Mouse (Mus musculus): ENCODE measurements around the gene Mcam.
A peak's percentile ranks its signal among the peaks of the same experiment; 100 is the strongest.
"Not testable (repeated sequence)": the region's sequence is repeated elsewhere in the genome, so short reads cannot be mapped to it uniquely, and the experiment has no call there.

The Mcam gene

DNA sequence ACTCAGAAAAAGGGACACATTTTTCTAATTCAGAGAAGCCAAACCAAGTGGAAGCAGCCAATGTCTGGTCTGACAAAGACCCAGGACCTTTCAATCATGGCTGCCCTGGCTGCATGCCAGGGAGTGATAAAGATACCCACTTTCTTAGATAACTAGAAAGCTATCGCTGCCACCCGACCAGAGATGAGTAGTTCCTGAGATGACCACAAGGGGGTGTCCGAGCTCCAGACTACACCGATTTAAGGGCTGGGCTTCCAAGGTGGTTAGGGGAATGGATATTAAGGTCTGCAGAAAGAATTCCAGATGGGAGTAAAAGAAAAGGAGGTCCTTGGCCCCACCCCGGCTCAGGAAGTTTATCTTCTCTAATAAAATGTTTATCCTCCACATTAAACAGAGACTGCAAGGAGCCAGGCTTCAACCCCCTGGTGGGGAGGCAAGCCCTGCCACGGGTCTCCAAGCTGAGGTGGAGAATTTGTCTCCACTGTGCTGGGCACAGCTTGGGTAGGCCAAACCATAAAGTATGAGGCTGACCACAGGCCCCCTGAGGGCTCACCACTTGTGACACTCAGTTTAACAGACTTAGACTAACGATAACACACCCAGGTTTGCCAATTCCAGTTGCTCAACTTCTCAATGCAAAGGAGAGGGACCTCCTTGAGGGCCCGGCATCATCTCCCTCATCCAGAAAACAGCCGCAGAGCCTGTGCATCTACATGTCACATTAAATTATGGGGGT, 24.7 kb upstream of the Mcam start:
- DNase-seq, result peak; percentile 67

DNA sequence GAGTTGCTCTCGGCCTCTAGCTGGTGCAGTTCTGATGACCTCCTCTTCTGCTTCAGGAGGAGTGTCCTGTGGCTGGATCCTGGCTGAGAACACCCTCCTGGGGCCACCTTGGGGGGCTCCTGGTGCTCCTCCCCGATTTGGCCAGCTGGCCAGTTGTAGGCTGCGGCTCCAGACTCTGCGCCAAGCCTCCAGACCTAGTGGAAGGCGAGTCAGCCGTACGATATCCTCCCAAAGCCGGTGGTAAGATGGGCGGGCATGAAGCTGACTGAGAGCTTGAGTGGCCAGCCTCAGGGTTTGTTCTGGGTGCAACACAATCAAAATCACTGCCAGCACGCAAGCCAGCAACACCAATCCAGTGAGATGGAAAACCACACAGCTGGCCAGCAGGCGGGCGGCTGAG, 22.4 kb upstream of the Mcam start:
- not testable (repeated sequence) for DNase-seq

DNA sequence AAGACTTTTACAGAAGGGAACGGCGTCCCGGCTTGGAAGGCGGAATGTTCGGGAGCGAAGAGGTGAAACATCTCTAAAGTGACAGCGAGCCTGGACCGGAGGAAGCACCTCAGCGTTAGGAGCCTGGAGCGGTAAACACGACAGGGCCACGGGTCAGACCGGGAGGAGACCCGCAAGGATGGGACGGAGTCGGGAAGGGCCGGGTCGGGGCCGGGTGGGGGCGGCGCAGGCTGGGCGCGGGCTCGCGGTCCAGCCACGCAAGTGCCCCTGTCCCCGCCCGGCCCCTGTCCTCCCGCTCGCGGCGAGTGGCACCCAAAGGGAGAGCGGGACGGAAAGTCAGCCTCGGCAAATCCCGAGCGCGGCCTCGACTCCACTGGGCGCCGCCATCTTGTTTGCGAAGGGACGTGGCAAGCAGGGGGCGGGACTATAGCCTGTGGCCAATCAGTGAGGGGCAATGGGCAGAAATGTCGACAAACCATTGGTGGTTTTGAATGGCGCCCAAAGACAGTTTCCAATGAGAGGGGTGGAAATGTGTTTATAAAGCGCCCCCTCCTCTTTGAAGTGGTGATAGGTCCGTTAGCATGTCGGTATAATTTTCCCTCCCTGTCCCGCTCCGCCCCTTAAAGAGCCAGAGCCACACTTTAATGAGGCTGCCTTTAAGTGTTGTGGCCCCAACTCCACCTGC, 21.0 kb upstream of the Mcam start, which contains the start of the genes Gm49380 and Rnf26:
Gm49380 (minus strand) TSS at position 396 of the 685 bp plus-strand sequence.
Rnf26 (minus strand) TSS at position 413 of the 685 bp plus-strand sequence.
- peak; percentile 97 for DNase-seq

DNA sequence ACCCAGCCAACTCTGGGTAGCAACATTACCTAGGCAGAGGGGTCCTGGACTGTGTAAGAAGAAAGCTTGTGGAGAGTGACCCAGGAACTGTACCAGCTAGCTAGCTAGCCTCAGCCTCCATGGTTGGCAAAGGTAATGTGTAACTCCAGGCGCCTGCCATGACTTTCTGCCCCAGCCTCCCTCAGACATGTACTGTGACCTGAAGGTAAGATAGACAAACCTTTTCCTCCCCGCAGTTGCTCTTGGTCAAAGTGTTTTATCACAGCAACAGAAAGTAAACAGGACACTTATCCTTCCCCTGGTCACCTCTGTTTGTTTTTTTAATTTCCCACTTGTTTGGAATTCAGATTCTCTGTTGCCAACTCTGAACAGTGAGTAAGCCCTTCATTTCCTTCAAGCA, 19.8 kb upstream of the Mcam start:
- DNase-seq, result no peak

DNA sequence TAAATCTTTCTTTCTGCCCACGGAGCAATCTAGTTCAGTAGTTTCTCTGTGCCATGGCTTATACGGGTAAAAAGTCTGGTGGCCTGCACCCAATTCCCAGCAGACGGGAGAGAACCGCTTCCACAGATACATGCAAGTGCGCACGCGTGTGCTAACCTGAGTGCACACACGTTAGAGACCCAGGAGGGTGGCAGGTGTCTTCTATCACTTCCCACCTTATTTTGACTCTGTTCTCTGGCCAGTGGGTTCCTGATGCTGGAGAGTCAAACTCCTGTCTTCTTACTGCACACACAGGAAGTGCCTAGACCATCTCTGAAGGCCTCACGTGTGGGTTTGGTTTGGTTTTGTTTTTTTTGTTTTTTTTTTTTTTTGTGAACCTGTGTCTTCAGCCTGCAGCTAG, 18.7 kb upstream of the Mcam start:
- no peak for DNase-seq

DNA sequence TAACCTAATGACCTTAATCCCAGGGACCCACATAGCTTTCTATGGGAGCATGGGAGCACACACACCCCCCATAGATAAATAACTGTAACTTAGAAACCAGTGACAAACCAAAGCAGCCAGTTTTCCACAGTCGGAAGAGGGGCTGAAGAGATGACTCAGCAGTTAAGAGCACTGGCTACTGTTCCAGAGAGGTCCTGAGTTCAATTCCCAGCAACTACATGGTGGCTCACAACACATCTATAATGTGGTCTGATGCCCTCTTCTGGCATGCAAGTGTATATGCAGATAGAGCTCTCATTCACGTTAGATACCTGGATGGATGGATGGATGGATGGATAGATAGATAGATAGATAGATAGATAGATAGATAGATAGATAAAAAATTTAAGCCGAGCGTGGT, 18.1 kb upstream of the Mcam start:
- DNase-seq, result no peak

DNA sequence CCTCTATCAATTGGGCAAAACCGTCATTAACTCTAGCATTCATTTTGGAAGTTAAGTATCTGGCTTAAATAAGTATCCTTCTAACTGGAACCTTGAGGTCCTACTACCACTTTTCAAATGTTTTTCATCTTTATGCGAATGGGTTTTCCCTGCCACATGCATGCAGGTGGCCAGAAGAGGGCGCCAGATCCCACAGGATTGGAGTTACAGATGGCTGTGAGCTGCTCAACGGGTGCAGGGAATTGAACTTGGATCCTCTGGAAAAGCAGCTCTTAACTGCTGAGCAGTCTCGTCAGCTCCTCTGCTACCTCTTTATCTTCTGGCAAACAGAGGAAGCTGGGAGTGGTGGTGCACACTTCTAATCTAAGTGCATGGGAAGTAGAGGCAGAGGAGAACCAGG, 15.3 kb upstream of the Mcam start:
- DNase-seq, result no peak

DNA sequence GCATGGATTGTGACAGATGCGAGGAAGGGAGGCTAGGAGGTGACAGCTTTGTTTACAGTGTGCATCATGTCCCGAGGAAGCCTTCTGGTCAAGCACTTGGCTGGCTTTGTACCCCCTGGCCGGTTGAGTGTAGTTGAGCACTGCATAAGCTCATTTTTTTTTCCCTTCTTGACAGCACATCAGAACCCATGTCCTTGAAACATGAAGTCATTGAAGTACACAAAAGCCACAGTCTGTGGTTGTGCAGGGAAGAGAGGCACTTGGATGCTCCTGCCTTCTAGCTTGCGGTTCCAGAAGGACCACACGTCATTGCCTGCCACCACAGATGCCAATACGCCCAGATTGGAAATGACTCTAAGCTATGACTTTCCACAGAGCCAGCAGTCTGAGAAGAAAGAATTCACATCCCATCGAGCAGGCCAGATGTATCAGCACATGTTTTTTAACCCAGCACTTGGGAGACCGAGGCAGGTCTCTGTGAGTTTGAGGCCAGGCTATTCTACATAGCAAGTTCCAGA, 14.3 kb upstream of the Mcam start:
- no peak for DNase-seq

DNA sequence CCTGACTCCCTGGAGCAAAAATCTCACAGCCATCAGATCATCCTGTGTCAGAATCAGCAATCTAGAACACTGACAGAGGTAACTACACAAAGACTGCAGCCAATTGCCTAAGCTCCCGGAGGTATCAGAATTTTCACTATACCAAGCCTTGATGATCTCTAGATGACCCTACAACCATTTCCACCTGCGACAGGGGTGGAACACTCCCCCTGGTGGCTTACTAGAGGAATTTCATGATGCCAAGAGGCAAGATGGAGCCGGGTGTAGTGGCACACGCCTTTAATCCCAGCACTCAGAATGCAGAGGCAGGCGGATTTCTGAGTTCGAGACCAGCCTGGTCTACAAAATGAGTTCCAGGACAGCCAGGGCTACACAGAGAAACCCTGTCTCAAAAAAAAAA, 10.0 kb upstream of the Mcam start:
- DNase-seq, result no peak

DNA sequence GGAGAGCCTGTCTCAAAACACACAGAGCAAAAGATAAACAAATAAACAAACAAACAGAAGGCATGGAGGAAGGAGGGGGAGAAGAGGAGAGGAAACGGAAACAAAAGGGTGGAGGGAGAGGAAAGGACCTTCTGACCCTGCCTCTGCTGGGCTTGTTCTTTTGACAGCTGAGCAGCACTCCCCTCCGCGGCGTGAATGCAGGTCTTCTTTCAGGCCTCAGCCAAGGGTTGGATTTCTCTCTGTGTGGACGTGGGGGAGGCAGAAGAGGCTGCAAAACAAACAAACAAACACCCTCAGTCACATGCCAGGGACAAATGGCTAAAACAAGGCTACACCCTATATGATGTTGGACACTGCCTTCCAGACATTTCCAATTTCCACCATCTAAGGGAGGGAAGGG, 9.2 kb upstream of the Mcam start:
- no peak for DNase-seq

DNA sequence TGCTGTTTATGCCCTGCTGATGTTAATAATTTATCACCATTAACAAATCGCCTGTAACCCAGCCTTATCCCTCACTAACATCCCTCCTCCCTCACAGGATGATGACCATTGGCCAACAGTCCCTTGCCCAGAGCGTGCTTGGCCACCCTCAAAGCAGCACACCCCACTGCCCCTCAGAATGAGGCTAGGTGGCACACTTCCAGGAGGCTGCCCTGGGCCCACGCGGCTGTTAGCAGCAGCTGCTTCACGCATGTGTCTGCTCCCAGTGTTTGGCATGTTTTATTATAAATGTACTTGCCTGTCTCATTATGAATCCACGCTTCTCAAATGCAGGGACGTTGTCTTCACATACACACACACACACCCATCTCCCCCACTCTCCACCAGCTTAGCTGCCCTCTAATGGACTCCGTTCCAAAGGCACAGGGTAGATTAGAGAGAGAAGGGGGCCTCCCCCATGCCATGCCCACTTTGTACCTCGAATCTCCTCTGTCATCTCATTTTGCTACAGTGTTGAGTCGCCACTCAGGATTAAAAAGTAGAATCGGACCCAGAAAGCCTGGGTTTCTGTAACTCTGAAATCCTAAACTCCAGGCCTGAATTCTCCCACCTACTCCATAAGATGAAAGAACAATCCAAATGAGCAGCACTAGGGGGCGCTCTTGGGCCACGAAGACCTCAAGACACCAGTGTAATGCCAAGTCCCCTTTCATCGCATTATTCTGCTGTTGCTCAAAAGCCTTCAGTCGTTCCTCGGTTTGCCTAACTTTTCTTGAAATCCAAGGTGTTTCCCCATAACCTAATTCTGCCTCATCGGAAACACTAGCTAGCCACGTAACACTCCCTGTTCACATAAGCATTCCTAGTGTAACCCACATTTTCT, 8.5 kb upstream of the Mcam start:
- peak; percentile 83 for DNase-seq

DNA sequence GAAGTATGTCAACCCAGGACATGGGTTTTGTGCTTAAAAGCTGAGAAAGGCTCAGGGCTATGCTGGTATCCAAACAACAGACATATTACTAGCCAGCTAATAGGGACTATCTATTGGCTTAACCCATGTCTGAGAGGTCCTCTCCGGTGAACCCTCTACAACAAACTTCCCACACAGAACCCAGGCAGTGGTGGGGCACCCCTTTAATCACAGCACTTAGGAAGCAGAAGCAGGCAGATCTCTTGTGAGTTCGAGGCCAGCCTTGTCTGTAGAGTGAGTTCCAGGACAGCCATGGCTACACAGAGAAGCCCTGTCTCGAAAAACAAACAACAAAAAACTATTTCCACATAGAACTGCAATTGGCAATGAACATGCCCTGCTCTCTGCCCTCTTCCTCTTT, 7.5 kb upstream of the Mcam start:
- no peak for DNase-seq

DNA sequence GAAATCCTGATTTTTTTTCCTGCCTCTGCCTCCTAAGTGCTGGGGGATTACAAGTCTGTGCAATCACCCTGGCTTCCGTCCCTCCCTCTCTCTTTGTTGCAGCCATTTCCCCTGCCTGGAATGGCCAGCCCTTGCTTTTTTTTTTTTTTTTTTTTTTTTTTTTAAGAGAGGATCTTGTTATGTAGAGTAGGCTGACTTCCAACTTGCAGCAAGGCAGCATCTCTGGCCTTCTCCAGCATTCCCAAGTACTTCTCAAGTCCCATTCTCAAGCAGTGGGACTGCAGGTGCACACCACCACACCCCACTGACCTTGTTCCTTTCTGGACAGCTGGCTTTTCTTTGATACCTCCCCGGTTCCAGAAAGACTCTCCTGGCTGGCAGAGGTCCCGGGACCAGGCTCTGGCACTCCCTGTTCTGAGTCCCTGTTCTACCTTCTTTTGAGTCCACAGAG, 6.9 kb upstream of the Mcam start:
- peak; percentile 56 for DNase-seq

DNA sequence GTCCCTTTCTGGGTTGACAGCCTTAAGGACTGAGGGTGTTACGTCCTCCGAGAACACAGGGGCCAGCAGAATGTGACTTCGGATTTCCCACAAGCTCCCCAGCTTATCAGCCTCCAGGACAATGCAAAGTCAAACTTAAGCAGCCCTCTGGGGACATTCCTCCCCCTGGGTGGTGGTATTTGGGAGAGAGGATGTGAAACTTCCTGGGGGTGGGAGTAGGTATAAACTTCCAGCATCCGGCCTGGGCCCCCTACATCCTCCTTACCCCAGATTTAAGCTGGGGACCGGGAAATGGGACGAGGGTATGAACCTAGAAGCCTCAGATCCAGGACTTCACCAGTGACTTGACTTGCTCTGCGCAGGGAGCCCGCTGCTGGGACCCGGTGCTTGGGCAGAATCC, 4.6 kb upstream of the Mcam start:
- DNase-seq, result no peak

DNA sequence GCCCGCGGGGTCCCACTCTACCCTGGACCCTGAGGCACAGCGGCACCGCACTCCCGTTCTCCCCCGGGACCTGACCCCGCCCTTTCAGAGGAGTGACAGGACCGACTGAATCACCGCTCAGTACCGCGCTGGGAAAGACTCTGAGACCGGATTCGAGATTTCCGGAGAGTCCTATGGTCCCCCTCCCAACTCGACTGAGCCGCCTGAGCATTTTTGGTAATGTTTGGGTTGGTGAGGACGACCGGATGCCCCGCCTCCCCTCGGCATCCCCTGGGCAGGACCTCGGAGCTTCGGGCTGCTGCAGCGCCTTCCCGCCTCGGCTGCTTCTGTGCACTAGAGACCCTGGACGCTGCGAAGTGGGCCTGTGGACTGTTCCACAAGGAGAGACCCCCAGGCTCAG, 4.2 kb upstream of the Mcam start:
- DNase-seq, result peak; percentile 81

DNA sequence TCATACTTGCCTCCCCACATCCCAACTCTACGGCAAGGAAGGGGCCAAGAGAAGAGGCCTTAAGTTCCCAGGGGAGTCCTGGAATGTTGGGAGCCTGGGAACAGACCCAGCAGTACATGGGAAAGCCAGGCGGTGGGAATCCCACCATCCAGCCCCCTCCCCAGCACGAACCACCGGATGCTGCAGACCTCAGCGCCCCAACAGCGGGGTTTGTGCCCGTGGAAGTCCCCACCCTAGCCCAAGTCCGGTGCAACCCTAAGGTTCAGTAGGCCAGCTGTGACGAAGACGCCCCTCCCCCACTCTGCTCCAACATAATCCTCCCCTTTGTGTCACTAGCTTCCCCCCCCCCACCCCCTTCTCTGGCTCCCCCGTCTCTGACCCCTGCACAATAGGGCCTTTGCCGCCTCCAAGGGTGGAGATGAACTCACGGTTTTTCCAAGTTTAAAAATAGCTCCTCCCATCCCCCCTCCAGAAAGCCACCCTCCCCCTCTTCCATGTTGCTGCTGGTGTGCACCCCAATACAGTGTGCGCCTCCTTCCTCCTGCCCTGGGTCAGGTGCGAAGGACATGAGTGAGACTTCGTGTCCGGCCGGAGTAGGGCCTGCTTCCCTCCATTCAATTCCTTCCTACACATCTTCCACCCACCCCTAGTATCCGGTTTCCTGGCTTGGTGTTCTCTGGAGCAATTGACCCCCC, 3.5 kb upstream of the Mcam start:
- peak; percentile 26 for DNase-seq

DNA sequence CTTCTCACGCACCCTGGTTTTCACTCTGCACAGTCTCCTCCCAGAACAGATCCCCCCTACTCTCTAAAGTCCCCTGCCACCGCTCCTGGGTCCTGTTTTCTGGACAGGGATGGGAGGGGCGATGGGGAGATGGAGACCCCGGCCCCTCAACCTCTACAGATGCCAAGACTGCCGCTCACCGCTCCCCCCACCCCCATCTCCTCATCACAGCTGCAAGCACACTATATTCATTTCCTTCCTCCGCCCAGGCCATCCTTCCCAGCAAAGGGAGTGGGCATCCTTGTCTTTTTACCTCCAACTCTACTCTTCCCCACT, 3.0 kb upstream of the Mcam start:
- DNase-seq, result no peak

DNA sequence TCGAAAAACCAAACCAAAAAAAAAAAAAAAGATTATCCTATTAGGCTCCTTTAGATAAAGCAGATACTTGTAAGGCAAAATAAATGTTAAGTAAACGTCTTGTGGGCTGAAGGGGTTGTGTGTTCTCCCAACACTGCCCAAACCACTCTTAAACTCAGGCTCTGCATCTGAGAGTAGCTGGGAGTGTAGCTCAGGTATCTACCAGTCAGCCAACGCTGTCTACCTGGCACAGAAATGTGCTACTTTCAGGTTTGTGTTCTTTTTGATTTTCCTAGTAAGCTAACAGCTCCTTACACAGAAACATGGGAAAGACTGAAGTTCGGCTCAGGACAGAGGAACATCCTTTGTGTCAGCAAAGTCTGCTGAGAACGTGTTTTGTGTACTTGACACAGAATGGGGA, 2.1 kb upstream of the Mcam start:
- DNase-seq, result no peak

DNA sequence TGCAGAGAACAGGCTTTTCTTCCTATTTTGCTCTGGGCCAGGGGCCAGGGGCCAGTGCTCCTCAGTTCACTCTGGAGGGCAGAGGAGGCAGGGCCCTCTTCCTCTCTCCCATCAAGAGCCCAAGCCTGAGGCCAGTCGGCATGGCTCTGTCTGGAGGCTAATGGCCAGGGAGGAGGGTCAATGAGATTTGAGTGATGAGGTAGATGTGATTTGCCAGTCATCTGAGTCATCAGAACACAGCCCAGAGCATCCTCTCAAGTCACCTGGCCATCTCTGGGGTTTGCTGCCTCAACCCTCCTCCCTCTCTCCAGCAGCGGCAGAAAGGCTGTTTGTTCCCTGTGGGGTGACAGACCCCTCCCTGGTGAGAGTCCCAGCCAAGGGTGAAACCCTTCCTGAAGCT, 982 bp upstream of the Mcam start:
- DNase-seq, result no peak

DNA sequence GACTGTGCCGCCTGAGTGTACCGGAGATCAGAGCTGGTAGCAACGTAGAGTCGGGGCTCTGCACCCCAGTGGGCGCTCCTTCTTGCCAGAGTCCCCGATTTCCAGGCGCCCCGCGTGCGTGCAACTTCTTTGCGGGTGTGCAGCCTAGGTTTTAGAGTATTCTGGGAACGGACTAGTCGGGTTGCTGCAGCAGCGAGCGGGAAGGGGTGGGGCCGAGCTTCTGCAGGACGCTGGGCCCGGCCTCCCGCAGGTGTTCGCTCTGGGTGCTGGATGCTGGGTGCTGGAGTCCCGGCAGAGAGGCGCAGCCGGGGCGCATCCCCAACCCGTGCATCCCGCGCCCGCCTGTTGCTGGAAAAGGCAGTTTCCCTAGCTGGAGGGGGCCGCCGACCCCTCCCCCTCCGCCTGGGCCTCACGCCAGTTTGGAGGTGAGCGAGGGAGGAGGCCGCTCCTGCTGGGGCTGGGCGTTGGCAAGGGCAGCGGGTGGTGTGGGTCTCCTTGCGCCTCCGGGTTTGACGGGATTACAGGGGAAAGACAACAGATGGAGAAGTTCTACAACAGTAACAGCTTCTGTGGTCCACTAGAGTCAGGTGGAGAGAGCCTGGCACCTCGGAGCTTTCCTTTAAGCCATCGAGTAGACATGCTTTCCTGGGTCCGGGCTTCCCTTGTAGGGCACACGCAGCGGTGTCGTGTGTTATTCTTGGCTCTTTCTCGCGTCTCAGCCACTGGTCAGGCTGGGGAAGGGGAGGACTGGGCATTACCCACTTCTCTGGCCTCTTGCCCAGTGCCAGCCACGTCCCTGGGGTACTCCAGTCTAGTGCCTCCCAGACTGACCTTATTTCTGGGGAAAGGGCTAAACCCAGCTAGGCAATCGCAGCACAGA, 822 bp downstream of the Mcam start:
- peak; percentile 48 for DNase-seq

DNA sequence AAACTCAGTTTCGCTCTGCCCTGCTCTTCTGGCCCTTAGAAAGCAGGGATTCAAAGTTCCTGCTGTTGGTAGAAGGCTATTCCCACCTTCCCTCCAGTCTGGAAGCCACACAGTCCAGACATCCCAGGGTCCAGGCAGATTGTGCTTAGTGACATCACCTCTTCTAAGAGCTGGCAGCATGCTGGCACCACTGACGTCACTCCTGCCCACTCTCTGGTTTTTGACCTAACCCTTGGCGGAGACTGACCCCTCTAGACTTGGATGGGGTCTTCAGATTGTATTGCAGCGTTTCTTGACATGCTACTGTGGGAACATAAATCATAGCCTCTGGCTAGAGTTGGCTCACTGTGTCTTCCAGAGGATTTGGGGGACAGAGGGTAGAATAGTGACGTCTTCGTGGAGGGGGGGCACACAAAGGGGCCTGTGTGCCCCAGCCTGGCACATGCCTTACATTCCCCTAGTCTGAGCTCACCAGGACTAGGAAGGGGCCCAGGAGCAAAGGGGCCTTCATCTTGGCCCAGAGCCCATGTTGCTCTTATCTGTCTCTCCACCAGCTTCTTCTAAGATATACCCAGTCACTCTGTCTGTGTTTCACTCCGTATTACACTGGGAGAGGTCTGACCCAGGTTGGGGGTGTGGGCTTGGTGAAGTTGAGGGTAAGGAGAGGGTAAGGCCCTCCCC, 1.6 kb downstream of the Mcam start:
- DNase-seq, result no peak

Measured in kidney, adult 11 months (tissue).